Mouse (Mus musculus) thymus, postnatal 25 days (tissue): ENCODE measurements around the gene Mmaa.

Experiments used
- DNase-seq: peaks from one replicate; pipeline ENCODE4 v3.0.0; 2022

The Mmaa gene

DNA sequence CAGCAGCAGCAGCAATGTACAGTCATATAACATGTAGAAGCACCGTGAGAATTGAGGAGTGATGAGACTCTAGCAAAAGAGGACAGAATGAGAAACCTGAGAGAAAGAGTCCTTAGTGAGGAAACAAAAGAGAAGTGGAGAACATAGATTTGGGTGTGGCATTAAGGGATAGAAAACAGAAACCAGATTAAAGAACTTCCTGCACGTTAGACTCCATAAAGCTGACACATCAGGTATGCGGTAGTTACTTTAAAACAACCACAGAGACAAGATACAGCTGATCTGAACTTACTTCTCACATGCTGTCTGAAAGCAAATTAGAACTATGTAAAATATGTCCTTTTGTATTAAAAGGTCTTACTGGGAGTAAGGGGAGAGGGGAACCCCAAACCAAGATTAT, 8.3 kb downstream of the Mmaa start:
- no peak for DNase-seq

DNA sequence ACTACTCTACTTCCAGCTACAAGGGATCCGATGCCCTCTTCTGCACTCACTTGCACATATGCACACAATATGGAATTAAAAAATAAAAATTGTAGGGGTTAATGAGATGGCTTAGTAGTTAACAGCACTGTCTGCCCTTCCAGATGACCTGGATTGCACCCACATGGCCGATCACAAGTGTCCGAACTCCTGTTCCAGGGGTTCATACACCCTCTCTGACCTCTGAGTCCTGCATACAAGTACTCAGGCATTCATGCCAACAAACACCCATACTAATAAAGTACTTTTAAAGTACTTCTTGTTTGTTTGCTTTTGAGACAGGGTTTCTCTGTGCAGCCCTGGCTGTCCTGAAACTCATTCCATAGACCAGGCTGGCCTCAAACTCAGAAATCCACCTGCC, 10.1 kb downstream of the Mmaa start:
- DNase-seq = no peak

DNA sequence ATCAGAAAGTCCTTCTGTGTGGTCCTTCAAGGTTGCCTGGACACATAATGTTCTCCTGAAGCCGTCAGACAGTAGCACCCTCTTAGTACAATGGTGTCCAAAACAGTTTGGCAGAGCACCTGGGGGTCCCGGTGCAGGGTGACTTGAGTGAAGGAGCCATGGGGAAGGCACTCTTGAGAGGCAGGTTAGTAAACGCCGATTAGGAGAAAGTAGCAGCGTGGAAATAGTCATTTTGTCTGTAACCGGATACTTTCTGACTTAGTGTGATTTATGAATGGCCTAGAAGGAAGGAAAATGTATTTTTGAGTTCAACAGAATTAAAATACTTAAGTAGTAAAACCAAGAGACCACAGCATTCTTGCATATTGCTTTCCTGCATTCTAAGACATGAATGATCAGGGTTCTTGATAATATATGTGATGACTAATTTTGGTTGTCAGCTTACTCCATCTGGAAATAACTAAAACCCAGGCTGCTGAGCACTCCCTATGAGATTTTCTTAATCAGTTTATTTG, 13.3 kb downstream of the Mmaa start:
- DNase-seq = no peak

DNA sequence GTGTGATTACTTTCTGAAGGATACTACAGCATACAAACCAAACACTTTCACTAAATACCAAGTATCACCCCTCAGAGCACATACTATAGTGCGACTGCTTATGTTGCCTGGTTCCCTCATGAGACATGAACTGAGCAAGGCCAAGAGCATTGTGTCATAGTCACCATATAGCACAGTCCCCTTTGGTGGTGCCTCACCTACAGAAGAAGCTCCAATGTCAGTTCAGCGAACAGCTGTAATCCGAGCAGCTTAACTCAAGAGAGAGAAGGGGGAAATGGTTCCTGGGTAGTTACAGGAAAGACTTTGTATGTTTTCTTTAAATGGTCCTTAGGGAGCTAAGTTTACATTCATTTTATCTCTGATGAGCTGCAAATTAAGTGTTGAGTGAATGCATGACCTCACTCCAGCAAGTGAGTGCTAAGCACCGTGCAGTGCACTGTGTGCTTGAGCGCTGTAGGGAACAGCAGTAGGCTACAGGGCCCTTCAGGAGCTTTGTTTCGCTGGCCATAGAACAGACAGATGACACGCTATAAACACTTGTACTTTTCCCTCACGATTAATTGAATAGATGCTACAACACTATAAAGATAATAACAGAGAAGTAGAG, 17.4 kb downstream of the Mmaa start:
- DNase-seq = no peak

DNA sequence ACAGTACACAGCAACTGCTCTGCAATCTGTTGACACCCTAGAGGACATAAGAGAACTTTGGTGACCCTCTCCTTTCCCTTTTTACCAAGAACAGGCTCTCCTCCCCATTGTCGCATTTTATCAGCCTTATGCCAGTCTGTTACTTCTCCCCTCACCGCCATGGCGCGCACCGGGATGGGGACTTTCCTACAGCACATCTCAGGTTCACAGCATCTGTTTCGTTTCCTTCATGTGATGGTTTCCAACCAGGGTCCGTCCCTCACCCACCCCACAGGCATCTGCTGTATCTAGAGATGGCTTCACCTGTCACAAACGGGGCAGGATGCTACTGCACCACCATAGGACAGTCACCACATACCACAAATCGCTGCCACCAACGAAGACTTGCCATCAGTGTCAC, 19.8 kb downstream of the Mmaa start:
- DNase-seq = no peak

DNA sequence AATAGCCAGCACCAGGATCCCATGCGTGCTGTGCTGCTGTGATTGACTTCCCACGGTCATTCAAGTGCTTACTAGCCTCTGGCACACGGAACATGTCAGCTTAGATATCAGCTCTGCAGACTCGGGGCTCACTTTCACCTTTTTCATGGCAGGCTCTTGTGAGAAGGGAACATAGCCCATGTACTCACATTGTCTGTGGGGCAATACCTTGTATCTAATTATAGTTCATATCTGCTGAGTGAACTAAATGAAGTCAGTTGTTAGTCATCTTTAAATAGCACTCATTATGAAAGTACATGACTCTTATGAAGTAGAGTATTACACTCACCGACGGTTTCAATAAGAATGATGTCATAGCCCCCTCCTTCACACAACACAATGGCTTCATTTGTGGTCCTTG, 21.0 kb downstream of the Mmaa start:
- DNase-seq = no peak

DNA sequence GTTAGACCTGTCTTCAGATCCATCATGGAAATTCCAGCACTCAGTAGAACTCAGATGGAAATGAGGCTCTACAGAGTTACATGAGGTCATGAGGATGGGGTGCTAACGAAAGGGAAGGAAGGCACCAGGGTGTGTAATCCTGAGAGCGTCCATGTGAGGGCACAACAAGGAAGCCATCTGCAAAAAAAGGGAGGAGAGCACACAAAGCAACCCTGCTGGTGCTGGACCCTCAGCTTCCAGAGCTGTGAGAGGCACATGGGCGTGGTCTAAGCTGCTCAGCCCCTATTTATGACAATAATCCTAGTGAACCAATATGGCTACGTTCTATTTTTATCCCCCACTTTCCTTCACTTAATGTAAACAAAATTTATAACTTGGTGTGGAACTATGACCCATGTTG, 22.1 kb downstream of the Mmaa start:
- DNase-seq = no peak

DNA sequence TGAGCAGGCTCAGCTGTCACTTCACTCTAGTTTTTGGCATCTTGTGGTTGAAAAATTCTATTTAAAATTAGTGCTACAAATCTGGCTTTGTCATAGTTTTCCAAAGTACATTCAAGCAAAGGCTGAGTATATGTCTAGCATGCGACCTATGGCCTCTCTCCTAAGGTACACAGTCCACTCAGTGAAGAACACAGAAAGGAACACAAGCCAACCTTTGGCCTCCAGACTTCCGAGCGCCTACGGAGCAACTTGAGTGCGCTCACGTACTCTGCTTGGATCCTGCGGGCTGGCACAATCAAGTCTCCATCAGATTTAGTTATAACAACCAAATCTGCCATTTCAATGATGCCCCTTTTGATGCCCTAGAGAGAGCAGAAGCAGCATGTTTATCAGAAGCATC, 25.8 kb downstream of the Mmaa start:
- DNase-seq = no peak

DNA sequence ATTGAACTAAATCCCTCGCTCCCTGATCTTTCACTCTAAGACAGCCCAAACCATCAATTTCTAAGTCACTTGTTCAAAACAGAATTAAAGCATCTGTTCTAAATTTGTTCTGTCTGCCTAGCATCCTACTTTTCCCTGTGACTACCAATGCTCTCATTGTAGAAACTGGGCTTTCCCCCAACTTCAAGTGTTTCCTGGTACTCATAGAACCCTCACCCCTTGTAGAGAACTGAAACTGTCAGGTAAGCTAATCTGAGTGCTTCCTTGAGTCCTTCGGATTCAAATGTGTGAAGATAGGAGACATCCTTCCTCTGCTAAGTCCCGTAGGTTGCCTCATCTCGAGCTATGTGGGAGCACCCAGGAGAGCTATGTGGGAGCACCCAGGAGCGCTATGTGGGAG, 32.8 kb downstream of the Mmaa start:
- DNase-seq = no peak

DNA sequence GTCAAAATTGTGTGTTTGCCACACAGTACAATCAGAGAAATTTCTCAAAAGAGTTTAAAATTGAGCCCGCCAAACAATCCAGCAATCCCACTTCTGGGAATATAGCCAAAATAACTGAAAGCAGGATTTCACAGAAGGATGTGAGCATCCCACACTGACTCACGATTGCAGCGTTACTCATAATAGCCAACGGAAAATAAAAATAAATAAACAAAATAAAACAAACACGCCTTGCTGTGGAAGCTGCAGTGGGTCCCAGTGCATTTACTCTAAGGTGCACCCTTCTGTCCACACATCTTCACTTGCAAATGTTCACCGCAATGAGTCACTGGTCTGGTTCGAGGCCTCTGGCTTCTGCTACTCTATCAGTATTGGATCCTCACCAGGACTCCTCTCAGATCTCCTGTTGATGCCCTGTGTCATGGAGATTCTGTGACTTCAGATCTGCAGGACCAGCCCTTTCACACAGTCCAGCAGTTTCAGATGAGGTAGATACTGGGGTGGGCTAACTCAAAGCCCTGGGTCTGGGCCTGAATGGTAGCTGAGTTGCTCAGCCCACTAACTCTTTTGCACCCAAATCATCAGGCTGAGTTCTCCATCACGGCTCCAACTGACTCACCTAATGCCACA, 38.5 kb downstream of the Mmaa start:
- no peak for DNase-seq

DNA sequence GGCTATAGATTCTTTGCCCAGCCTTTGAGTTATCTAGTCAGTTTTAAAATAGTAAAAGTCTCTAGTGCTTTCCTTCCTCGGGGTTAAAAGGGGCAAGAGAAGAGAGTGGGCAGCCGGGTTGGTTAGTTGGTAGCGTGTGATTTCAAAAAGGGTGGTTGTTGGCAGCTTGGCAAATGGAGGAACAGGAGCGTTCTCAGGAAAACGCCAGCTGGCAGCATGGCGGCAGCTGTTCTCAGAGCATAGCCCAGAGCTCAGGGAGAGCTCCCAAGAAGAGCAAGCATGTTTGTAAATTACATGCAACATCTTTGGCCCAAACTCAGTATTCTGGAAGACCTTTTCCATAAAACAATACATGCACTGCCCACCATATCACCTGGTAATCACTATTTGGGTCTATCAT, 41.0 kb downstream of the Mmaa start:
- DNase-seq = no peak

DNA sequence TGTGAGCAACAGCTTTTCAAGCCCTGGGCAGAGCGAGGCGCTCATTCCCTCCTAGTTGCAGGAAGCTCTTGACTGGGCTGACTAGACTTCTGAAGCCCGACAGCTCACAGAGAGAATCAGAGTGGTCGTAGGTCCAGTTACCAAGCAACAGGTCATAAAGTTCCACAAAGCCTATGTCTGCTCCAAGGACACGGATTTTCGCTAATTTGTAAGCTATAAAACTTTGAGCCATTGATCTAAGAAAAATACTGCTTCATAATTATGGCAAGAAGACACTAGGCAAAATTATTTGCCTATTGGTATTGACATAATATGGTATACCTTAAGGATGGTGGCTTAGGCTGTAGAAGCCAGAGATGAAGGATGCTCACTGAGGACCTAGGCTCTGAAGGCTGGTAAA, 46.3 kb downstream of the Mmaa start, which contains the start of gene 1700011L22Rik:
Gene 1700011L22Rik, minus strand, starts transcription at position 101 of the 400 bp plus-strand sequence.
- no peak for DNase-seq

DNA sequence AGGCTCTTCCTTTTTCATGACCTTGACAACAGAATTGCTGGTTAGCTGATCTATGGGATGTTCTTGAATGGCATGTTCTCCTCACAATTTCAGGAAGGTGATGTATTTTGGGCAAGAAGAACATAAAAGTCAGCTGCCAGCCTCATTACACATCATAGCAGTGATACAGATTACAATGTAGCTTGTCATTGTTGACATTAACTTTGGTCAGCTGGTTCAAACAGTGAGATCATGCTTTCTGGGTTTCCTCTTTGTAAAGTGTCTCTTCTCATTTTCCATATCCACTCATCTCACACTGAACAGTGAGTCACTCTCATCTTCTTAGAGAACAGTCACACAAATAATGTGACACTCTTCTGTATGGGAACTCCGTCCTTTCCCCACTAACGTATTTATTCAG, 51.3 kb downstream of the Mmaa start:
- DNase-seq = no peak

DNA sequence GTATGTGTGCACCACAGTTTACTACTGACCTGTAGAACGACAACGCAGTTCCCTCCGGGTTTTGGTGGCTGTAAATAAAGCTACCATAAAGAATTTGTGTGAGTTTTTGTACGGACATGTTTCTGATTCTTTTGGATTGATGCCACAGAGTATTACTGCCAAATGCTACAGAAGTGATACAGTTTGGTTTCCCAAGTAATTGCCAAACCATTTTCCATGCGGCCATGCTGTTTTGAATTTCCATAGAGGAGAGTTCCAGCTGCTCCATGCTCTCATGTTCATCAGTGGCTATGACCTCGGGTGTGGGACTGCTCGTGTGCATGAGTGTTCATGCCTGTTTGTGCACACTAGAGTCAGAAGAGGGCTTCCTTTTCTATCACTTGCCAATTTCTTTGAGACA, 54.7 kb downstream of the Mmaa start:
- no peak for DNase-seq

DNA sequence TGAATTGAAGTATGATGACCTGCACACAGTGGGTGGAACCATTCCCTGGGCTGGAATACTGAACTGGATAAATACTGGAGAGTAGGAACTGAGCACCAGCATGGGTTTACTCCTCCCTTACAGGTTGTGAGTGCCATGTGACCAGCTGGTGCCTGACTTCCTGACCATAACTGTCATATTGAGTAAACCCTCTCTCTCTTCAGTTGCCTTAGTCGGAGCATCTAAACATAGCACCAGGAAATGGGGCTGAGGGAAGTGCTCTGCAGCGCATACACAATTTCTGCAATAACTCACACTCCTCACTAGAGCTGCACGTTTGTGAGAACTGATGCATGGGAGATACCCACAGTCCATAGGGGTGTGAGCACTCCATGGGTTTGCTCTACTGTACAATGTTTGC, 55.4 kb downstream of the Mmaa start:
- DNase-seq = no peak

DNA sequence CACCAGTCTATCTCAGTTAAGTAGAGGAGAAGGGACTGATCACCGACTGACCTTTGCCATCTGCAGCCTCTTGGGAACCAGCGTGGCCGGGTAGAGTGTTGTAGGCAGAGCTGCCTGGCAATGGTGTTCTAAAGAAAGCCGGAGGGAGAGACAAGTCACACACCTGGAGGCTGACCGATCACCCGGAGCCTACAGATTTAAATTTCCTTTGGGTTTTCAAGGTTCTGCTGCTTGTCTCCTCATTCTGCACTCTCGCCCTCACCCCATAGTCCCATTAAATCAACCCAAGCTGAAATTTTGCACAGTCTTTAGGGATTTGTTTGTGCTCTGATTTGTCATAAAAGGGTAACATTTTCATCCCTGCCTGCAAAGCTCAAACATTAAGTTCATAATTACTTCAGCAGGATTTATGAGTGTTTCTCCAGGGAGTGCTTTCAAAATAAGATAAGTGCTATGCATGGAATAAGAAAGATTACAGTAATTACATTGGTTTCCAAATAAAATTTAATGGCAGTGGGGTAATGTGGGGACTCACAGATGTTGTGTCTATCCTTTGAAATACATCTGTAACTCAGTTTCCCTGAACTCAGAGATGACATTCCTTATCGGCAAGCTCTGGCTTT, 65.4 kb downstream of the Mmaa start:
- DNase-seq = no peak

DNA sequence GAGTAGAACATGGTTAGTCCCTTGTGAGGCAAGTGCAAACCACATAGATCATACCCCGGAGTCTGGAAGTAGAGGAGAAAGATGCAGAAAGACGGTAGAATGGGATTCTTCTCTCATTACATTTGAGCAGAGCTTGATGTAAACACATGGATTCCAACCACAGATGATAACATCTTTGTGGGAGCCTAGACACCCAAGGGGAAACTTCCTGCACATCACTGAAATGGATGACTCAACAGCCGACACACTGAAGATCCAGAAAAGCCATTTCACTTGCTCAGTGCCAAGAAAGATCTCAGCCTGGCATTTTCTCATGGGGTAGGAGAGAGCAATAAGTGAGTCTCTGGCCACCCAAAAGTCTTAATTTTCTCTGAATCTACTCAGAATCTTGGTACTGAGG, 66.8 kb downstream of the Mmaa start:
- no peak for DNase-seq

DNA sequence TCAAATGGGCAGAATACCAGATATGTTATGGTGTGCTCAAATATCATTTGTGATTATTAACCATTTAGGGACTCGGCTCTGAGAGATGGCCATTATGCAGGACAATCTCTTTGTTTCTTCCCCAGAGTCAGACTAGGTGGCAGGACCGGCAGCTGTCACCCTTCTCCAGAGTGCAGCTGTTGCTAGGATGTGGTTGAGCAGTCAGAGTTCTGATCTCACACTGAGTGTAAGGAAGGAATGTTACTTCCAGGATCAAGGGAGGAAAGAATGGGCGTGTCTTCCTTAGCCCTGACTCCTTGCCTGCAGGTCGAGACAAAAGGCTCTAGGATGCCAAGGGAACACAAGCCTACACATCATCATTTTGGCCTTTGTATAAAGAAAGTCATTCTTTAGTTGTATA, 67.5 kb downstream of the Mmaa start:
- DNase-seq = no peak

DNA sequence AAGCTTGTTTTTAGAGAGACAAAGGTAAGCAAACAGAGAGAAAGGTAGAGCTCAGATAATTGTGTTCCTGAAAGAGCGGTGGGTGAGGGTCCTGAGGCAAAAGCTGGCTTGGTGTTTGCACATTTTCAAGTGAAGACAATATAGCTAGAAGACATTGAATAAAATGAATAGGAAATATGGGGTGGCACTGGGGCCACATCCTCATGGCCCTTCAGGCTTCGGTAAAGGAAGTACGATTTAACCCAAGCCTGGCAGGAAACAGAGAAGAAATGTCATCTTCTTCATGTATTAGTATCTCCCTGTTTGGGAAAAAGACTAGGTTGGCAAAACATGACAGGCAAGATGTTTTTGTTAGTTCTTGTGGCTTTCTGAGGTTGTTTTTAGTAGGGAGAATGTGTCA, 68.7 kb downstream of the Mmaa start:
- DNase-seq = no peak

DNA sequence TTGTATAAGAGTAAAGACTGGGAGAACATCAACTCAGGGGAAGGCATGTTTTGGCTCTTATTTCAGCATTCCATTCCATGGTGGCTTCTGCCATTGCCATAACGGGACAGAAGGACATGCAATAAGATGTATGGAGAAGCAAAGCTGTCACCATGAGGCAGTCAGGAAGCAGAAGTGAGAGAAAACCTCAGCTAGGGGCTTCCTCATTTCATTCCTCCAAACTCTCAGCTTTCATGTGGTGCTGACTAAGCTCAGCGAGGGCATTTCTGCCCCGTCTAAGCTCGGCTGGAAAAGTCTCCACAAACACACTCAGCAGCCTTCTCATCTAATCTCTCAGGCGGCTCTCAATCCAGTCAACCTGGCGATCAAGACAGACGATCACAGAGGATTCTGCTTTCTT, 69.2 kb downstream of the Mmaa start:
- DNase-seq = no peak

DNA sequence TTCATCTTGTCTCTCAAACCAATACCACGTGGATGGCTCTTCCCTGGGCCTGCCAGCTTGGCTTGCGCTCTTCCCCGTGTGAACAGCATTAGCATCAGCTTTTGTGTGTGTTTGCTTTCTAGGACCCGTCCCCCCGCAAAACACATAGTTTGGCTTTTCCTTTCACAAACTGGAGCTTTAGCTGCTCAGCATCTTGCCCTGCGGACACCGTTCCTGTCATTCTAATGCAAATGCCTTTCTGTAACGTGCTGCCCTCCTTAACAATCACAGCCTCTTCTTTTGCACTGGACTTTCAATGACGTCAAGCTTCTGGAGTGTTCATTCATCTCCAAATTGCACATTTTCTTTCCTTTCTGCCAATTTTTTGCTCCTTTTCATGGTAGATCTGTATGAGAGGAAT, 70.4 kb downstream of the Mmaa start:
- no peak for DNase-seq

DNA sequence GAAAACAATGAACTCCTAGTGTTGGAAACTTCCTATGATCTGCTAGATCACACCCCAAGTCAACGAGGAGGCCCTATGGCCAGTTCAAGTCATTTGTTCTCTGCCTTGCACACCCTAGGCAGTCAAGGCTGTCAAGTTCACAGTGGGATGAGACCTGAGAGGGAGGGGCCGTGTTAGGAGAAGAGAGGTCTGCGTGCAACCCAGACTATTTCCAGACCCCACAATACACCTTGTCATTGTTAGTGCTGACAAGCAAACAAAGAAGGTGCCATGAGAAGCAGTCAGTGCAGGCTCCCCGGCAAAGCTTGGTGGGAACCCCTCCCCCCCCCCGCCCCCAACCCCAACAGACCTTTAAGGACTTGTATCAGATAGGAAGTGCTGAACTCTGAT, 72.0 kb downstream of the Mmaa start:
- DNase-seq = no peak

DNA sequence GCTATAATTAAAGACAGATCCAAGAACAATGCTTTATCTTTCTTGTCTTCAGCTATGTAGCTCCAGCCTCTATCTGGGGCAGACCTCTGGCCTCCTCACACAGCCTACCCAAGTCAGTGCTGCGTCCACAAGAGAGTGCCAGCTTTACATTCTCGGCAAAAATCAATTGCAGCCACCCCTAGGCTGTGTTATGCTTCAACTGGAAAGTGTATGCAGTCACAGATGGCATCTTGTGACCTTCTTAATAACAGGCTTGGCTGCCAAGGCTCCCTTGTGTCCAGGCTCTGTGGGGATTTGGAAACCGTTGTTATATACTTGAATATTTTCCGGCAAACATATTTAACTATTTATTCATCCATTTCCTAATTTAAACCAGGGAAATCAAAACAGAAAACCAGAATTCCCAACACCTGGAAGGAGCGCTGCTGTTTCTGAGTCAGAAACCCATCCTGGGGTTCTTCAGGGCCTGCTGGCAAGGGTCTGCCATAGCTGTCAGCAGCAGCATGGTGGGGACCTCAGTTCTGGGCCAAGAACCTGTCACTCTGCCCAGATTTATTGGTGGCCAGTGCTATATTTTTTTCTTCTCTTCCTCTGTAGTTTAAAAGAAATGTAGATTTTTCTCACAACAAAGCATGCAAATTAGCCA, 72.5 kb downstream of the Mmaa start:
- no peak for DNase-seq
